Mouse (Mus musculus) heart, embryonic 14.5 days (tissue): Measurements from ENCODE around the gene Itgal. TPM values are rescaled to one million over a fixed set of nuclear protein-coding genes. Genes with fewer than 3 reads are reported as not detected.
A peak's percentile ranks its signal among the peaks of the same experiment; 100 is the strongest.

Source experiments
- ATAC-seq: fragments of 200-750 bp; cut with Nextera tagmentation; 2 replicates; pipeline ENCODE4 v1.8.0; 2017; ENCODE audit warnings: low read depth, moderate TSS enrichment; ENCODE audit not compliant: insufficient number of reproducible peaks, insufficient read depth, low FRiP score
- H3K27ac ChIP-seq, 2 experiments: fragments of 200-500 bp in 1 of 2; fragments of 300-500 bp in 1 of 2; sonication (generic) in 1 of 2; replicated peaks in 1 of 2; 2 replicates each; pipeline ENCODE4 v1.5.1; 2012 to 2014; ENCODE audit warnings: low read depth in 2 of 2, low read length in 2 of 2, control low read depth in 1 of 2, mild to moderate bottlenecking in 1 of 2, mixed read lengths in 1 of 2; ENCODE audit not compliant: control insufficient read depth in 1 of 2, insufficient read depth in 1 of 2
- H3K27me3 ChIP-seq: fragments of 300-500 bp; sonication (generic); 2 replicates; pipeline ENCODE4 v1.6.1; 2014; ENCODE audit warnings: mild to moderate bottlenecking, low read length, control low read depth; ENCODE audit not compliant: control insufficient read depth, insufficient read depth
- H3K36me3 ChIP-seq: fragments of 300-500 bp; sonication (generic); 2 replicates; pipeline ENCODE4 v1.6.1; 2014; ENCODE audit warnings: mild to moderate bottlenecking, control low read depth, low read length, mixed read lengths; ENCODE audit not compliant: control insufficient read depth, insufficient read depth
- H3K4me1 ChIP-seq, 2 experiments: fragments of 200-500 bp in 1 of 2; fragments of 300-500 bp in 1 of 2; sonication (generic) in 1 of 2; 2 replicates each; pipeline ENCODE4 v1.6.1; 2012 to 2014; ENCODE audit warnings: low read length in 2 of 2, control low read depth in 1 of 2, mixed read lengths in 1 of 2; ENCODE audit not compliant: control insufficient read depth in 2 of 2, insufficient read depth in 2 of 2
- H3K4me2 ChIP-seq: fragments of 300-500 bp; sonication (generic); 2 replicates; pipeline ENCODE4 v1.6.1; 2014; ENCODE audit warnings: mild to moderate bottlenecking, low read length
- H3K4me3 ChIP-seq, 2 experiments: fragments of 200-500 bp in 1 of 2; fragments of 300-500 bp in 1 of 2; sonication (generic) in 1 of 2; 2 replicates each; pipeline ENCODE4 v1.5.1; 2012 to 2014; ENCODE audit warnings: low read length in 2 of 2, mild to moderate bottlenecking in 2 of 2, control low read depth in 1 of 2, low read depth in 1 of 2, moderate library complexity in 1 of 2; ENCODE audit not compliant: control insufficient read depth in 1 of 2, insufficient read depth in 1 of 2
- H3K9ac ChIP-seq: fragments of 300-500 bp; sonication (generic); 2 replicates; pipeline ENCODE4 v1.6.1; 2014; ENCODE audit warnings: mild to moderate bottlenecking, low read length
- H3K9me3 ChIP-seq: fragments of 300-500 bp; sonication (generic); 2 replicates; pipeline ENCODE4 v1.6.1; 2016; ENCODE audit warnings: low read length, control low read depth; ENCODE audit not compliant: control insufficient read depth
- WGBS: fragments of 180-500 bp; shearing (Covaris S2); extraction: QIAGEN DNeasy Blood & Tissue Kit; methylation state at CpG from one replicate; pipeline ENCODE4 v1.1.7; 2014; 5-methylcytosine and 5-hydroxymethylcytosine counted together
- polyA plus RNA-seq: library from polyadenylated mRNA; unstranded; fragments of >200 nt; fragmentation: Nextera tagmentation; extraction: Ambion mirVana; gene quantifications from 2 replicates; pipeline ENCODE4 v1.2.1, GENCODE M21; 2014

Gene Itgal
- polyA plus RNA-seq, 1 experiment from 2014 or later, result 1.2 TPM

DNA sequence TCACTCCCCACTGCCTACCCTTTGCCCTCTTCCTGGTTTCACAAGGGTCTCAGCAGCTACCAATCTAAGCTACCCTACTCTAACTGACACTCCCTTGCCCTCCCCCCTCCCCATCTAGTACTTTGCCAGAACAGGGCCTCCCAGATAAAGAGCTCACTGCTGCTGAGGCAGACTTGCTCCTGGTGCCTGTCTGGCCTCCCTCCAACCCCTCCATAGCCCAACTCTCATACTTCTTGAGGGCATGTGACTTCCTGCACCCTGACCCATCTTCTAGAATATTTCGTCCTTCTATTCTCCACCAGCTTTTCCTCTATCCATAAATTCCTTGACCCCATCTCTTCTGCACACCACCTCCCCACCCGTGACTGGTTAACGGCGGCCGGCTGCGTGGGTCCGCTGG, 46.8 kb downstream of the Itgal start:
- Histone ChIP-seq H3K36me3 (peaks cover 29% of the 10 kb centered on the region), H3K4me2 (no peak overlapping the region), H3K4me1 (peaks cover 14 to 26% of the 10 kb centered on the region in 2 experiments), H3K27ac (no peak overlapping the region; a peak in 1 of 4 replicates), H3K27me3 (no peaks in the 10 kb centered on the region), H3K9ac (no peak overlapping the region), H3K9me3 (no peaks in the 10 kb centered on the region), H3K4me3 (no peak overlapping the region)
- 86% methylated on average over 7 of the region's 7 CpGs for WGBS
- no peak for ATAC-seq

DNA sequence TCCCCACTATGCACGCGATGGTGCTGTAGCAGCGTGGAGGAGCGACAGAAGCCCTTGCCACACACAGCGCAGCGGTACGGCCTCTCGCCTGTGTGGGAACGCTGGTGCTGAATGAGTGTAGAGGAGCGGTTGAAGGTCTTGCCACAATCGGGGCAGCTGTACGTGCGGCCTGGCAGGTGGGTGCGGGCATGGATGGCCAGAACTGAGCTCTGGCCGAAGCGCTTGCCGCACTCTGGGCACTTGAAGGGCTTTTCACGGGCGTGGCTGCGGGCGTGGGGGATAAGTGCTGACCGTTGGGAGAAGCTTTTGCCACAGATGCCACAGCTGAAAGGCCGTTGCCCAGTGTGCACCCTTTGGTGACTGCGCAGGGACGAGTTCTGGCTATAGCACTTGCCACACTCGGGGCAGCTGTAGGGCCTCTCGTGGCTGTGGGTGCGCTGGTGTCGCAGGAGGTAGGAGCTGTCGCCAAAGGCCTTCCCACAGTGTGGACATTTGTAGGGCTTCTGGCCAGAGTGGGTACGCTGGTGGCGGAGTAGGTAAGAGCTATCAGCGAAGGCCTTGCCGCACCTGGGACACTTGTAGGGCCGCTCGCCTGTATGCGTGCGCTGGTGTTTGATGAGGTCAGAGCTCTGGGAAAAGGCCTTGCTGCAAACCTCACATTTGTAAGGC, 47.4 kb downstream of the Itgal start:
- Histone ChIP-seq H3K9ac (no peak overlapping the region), H3K4me3 (no peak overlapping the region)
- 90% methylated on average over 38 of the region's 38 CpGs for WGBS

DNA sequence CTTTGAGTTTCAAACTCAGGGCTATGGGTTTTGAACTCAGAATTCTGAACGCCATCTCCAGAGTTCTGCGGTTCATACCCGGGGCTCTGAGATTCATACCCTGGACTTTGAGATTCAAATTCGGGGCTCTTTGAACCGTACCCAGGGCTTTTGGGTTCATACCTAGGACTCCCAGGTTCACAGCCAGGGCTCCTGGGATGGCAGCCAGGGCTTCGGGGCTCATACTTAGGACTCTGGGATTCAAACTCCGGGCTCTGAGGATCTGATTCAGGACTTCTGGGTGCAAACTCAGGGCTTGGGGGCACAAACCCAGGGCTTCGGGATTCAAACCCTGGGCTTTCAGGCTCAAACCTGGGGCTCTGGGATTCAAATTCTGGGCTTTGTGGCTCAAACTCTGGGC, 48.3 kb downstream of the Itgal start:
- Histone ChIP-seq H3K9me3 (no peaks in the 10 kb centered on the region), H3K4me1 (peaks cover 14 to 26% of the 10 kb centered on the region in 2 experiments), H3K27ac (no peak overlapping the region), H3K4me3 (peak overlapping the region; percentile 90 to 92), H3K36me3 (peaks cover 29% of the 10 kb centered on the region), H3K9ac (peak overlapping the region; percentile 95), H3K4me2 (peak overlapping the region; percentile 80), H3K27me3 (no peaks in the 10 kb centered on the region)
- ATAC-seq, result no peak
- WGBS, result 88% methylated on average over 8 of the region's 8 CpGs

More for the DNA sequence above, 47.4 kb downstream of the Itgal start:
- Histone ChIP-seq H3K4me2 (no peak overlapping the region), H3K27me3 (no peaks in the 10 kb centered on the region), H3K27ac (no peak overlapping the region), H3K36me3 (peaks cover 29% of the 10 kb centered on the region), H3K4me1 (peaks cover 14 to 26% of the 10 kb centered on the region in 2 experiments), H3K9me3 (no peaks in the 10 kb centered on the region)
- no peak for ATAC-seq

DNA sequence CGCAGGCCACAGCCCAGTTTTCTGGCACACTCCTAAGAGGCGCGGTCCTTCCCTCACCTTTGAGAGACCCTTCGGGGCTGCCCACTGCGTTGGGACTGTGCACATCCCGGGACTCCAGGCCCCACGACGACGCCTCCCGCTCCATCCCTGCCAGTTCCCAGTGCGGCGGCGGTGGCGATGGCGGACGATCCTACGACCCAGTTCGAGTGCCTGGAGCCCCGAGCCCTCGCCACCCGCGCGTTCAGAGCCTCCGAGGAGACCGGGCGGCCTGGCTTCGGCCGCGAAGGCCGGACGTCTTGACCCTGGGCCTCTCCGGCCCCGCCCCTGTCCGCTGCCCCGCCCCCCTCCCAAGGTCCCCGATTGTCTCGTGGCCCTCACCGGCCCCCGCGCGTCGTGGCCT, 49.0 kb downstream of the Itgal start:
- Histone ChIP-seq H3K9me3 (no peaks in the 10 kb centered on the region), H3K27me3 (no peaks in the 10 kb centered on the region), H3K4me1 (peaks cover 14 to 26% of the 10 kb centered on the region in 2 experiments), H3K36me3 (peaks cover 29% of the 10 kb centered on the region), H3K4me3 (peak overlapping the region; percentile 90 to 92), H3K4me2 (peak overlapping the region; percentile 80), H3K27ac (peak overlapping the region; percentile 74 to 99), H3K9ac (peak overlapping the region; percentile 95)
- ATAC-seq, result peak; percentile 13; the same call in 1 of the 2 replicates
- WGBS, result 0% methylated on average over 41 of the region's 42 CpGs

DNA sequence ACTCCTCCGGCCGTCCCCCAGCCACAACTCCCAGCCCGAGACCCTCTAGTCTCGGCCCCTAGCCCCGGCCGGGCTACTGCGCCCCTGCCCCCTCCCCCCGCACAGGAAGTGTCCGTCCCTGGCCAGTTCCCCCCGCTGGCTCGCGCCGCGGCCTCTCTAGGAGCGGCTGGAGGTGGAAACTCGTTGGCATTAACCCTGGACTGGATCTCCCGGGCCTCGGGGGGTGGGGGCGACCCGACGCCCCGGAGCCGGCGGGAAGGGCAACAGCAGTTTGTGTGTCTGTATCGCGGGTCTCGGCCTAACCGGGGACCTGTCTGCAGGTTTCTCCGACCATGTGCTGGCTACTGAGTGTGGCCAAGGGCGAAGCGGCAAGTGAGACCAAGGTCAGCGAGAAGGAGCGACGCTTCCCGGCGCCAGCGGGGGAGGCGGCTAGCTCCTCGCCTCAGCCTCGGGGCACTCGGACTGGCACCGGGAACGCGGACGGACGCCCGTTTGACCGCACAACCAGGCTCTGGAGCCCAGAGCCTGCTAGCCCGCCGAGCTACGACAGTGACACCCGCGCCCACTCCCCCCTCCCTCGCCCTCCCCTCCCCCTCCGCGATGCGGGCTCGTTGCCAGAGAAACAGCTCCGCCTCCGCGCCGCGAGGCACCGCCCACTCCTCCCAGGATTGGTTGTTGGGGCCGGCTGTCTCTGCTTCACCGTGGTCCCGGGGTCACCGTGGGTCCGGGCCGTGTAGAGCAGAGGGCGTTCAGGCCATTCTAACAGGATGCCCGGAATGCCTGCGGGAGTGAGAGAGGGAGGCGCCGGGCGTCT, 49.7 kb downstream of the Itgal start, which contains the start of gene Zfp768:
TSS of gene Zfp768 (minus strand) at position 78 of the 814 bp plus-strand sequence.
- Histone ChIP-seq H3K36me3 (peaks cover 29% of the 10 kb centered on the region), H3K4me2 (peak within 1 kb of the TSS; percentile 80), H3K9me3 (no peaks in the 10 kb centered on the region), H3K4me3 (peak within 1 kb of the TSS; percentile 90 to 92), H3K27ac (peak within 1 kb of the TSS; percentile 88 to 99), H3K27me3 (no peaks in the 10 kb centered on the region), H3K4me1 (peaks cover 14 to 26% of the 10 kb centered on the region in 2 experiments), H3K9ac (peak within 1 kb of the TSS; percentile 95)
- under 1% methylated on average over 66 of the region's 76 CpGs for WGBS
- peak; percentile 91 for ATAC-seq

DNA sequence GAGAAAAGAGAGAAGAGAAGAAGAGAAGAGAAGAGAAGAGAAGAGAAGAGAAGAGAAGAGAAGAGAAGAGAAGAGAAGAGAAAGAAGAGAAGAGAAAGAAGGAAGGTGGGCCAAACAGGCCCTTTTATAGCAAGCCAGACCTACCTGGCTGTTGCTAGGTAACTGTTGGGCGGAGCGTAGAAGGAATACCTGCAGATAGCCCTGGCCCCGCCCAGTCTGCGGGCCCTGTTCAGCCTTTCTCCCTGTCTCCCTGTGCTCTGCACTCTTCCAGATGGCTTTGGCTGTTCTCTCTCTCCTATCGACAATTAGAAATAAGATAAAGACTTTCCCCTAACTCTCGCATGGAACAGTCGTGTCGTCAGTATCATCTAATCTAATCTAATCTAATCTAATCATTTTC, 50.6 kb downstream of the Itgal start:
- H3K9me3 ChIP-seq, result no peaks in the 10 kb centered on the region
- no peaks in the 10 kb centered on the region for H3K27me3 ChIP-seq
- ATAC-seq, result no peak
- peaks cover 14 to 26% of the 10 kb centered on the region in 2 experiments for H3K4me1 ChIP-seq
- peaks cover 21% of the 10 kb centered on the region for H3K36me3 ChIP-seq
- H3K9ac ChIP-seq, result peak overlapping the region; percentile 95
- 8% methylated on average over 8 of the region's 8 CpGs for WGBS
- peak overlapping the region; percentile 80 for H3K4me2 ChIP-seq
- H3K27ac ChIP-seq, result peak overlapping the region; percentile 78 to 99; a peak in 3 of 4 replicates
- peak overlapping the region; percentile 48 to 90 for H3K4me3 ChIP-seq

DNA sequence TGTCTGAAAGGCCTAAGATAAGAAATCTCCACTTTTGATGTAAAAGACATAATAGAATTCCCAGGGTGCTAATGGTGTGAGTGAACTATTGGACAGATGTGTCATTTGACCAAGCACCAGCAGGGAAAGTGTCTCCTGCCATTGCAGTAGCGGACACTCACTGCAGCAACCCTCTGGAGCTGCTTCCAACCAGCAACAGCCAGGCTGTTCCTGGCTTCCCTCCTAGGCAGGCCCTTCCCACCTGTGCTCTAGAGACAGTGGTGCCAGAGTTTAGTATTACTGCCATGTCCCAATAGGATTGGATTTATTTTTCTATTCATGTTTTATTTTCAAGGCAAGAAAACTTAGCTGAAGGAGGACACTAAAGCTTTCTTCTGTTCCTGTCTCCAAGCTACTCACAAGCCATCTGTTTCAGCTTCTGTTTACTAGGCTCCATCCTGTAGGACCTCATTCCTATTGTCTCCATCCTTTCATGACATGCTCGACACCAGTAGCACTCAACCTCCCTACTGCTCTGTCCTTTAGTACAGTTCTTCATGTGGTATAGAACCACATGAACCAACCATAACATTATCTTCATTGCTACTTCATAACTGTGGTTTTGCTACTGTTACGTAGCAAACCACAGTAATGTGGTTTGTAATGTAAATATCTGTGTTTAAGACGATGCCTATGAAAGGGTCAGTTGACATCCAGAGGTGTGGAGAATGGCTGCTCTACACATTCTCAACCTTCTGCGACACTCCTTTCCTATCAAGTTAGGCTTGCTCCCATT, 55.4 kb downstream of the Itgal start:
- 79% methylated on average over 5 of the region's 5 CpGs for WGBS
- Histone ChIP-seq H3K27me3 (0 out of 2 replicates have a peak, but pooled peaks cover 7% of the 10 kb centered on the region), H3K4me3 (no peak overlapping the region), H3K27ac (no peak overlapping the region), H3K9ac (no peak overlapping the region), H3K9me3 (no peaks in the 10 kb centered on the region), H3K36me3 (no peaks in the 10 kb centered on the region), H3K4me2 (no peak overlapping the region), H3K4me1 (peaks cover 2 to 6% of the 10 kb centered on the region in 2 experiments)
- ATAC-seq, result no peak
